ENCODE assay signal across 7 mouse cellular contexts in genomic region chr12:8772451-8773143, GRCm38 (mm10). TPM values are rescaled to one million over a fixed set of nuclear protein-coding genes. Genes with fewer than 3 reads are reported as not detected.
DNase-seq lines count a peak whose midpoint lies in the region; ATAC-seq and TF ChIP-seq lines count a peak whose summit lies in the region.

No protein-coding gene starts in this region.

- ATAC-seq in forebrain, embryonic 12.5 days (ENCODE audit: low FRiP score): peak; percentile 55
- ATAC-seq in hindbrain, embryonic 12.5 days (ENCODE audit: low FRiP score): peak; percentile 64
- peak; percentile 49 for ATAC-seq in midbrain, embryonic 16.5 days

- peaks cover 26% of the 10 kb centered on the region for H3K79me2 ChIP-seq in liver, adult 2 months (ENCODE audit: control insufficient read depth, insufficient read depth, low read length)

- no peak for TF ChIP-seq CTCF in liver, adult 2 months (IDR thresholded peaks at IDR 0.05; ENCODE audit: low read depth, low read length)

- H3K4me3 ChIP-seq in ES-E14 (ENCODE audit: insufficient read depth in 1 of 2, low read depth in 1 of 2, low read length in 2 of 2, poor library complexity in 1 of 2, severe bottlenecking in 1 of 2): peak overlapping the region; percentile 84 to 91
- peak overlapping the region; percentile 74 for H3K4me3 ChIP-seq in forebrain, embryonic 12.5 days (replicated peaks)
- peak overlapping the region; percentile 81 for H3K4me3 ChIP-seq in hindbrain, embryonic 12.5 days
- peak overlapping the region; percentile 98 for H3K4me3 ChIP-seq in liver, adult 2 months (ENCODE audit: insufficient read depth, low read depth, low read length)
- peak overlapping the region; percentile 75 for H3K4me3 ChIP-seq in midbrain, embryonic 16.5 days (ENCODE audit: low read depth, low read length)

- peak overlapping the region; percentile 92 for H3K9ac ChIP-seq in ES-E14 (ENCODE audit: insufficient read depth, low read depth, low read length, poor library complexity, severe bottlenecking)
- H3K9ac ChIP-seq in forebrain, embryonic 12.5 days: peak overlapping the region; percentile 81
- peak overlapping the region; percentile 90 for H3K9ac ChIP-seq in hindbrain, embryonic 12.5 days
- peak overlapping the region; percentile 98 for H3K9ac ChIP-seq in liver, adult 2 months (ENCODE audit: low read depth, low read length)
- H3K9ac ChIP-seq in midbrain, embryonic 16.5 days (ENCODE audit: low read depth, low read length): peak overlapping the region; percentile 80

- 0 out of 4 replicates have a peak, but pooled peaks cover 0 to 3% of the 10 kb centered on the region in 2 experiments for H3K4me1 ChIP-seq in ES-E14 (ENCODE audit: control insufficient read depth in 2 of 2, insufficient read depth in 2 of 2, low read length in 2 of 2, poor library complexity in 1 of 2)
- peaks cover 14% of the 10 kb centered on the region for H3K4me1 ChIP-seq in forebrain, embryonic 12.5 days
- peaks cover 19% of the 10 kb centered on the region for H3K4me1 ChIP-seq in hindbrain, embryonic 12.5 days
- peaks cover 33% of the 10 kb centered on the region for H3K4me1 ChIP-seq in liver, adult 2 months (ENCODE audit: control insufficient read depth, insufficient read depth, low read length)
- peaks cover 10% of the 10 kb centered on the region; the same call in 1 of the 2 replicates for H3K4me1 ChIP-seq in midbrain, embryonic 16.5 days (ENCODE audit: control insufficient read depth, insufficient read depth, low read length)

- no peak overlapping the region for H3K27ac ChIP-seq in ES-E14 (ENCODE audit: insufficient read depth, low read depth, low read length, poor library complexity, severe bottlenecking)
- peak overlapping the region; percentile 80 for H3K27ac ChIP-seq in forebrain, embryonic 12.5 days
- H3K27ac ChIP-seq in hindbrain, embryonic 12.5 days: peak overlapping the region; percentile 88
- peak overlapping the region; percentile 90 for H3K27ac ChIP-seq in liver, adult 2 months (replicated peaks; ENCODE audit: insufficient read depth, low read depth, low read length)
- peak overlapping the region; percentile 71 for H3K27ac ChIP-seq in midbrain, embryonic 16.5 days (ENCODE audit: low read length)

- WGBS in forebrain, embryonic 12.5 days: under 1% methylated on average over 50 of the region's 55 CpGs
- under 1% methylated on average over 49 of the region's 55 CpGs for WGBS in hindbrain, embryonic 12.5 days
- WGBS in liver, adult 2 months: under 1% methylated on average over 55 of the region's 55 CpGs
- 0% methylated on average over 38 of the region's 55 CpGs for WGBS in midbrain, embryonic 16.5 days

- peak overlapping the region; percentile 91 for H3K4me2 ChIP-seq in forebrain, embryonic 12.5 days
- H3K4me2 ChIP-seq in hindbrain, embryonic 12.5 days (replicated peaks): peak overlapping the region; percentile 97
- H3K4me2 ChIP-seq in midbrain, embryonic 16.5 days (ENCODE audit: low read length): peak overlapping the region; percentile 99

- in situ Hi-C loops in ES-E14 (cut with MboI; ENCODE audit: low sequenced_read_pairs in 2 of 2, unreplicated experiment in 2 of 2): loop anchor here in 1 of 2 experiments (25.0 kb wide), 1 partner anchor 240 kb away; no protein-coding TSS in a partner anchor

- H3K27me3 ChIP-seq in forebrain, embryonic 12.5 days: no peaks in the 10 kb centered on the region
- no peaks in the 10 kb centered on the region for H3K27me3 ChIP-seq in hindbrain, embryonic 12.5 days
- H3K27me3 ChIP-seq in liver, adult 2 months (ENCODE audit: control insufficient read depth, insufficient read depth, low read length): no peaks in the 10 kb centered on the region
- H3K27me3 ChIP-seq in midbrain, embryonic 16.5 days (ENCODE audit: control insufficient read depth, insufficient read depth, low read depth, low read length): no peaks in the 10 kb centered on the region

- DNase-seq in ES-E14 (ENCODE audit: low read depth, low spot score): no peak
- DNase-seq in adrenal gland, postnatal 10 days: peak; percentile 66
- DNase-seq in liver, adult 2 months (ENCODE audit: extremely low read depth, low read depth, low spot score): peak; percentile 67
- peak; percentile 24 to 28 for DNase-seq in thymus, adult 18-20 months

- H3K9me3 ChIP-seq in ES-E14 (ENCODE audit: control insufficient read depth, insufficient read depth, low read depth, low read length): no peaks in the 10 kb centered on the region
- no peaks in the 10 kb centered on the region for H3K9me3 ChIP-seq in forebrain, embryonic 12.5 days
- H3K9me3 ChIP-seq in hindbrain, embryonic 12.5 days (replicated peaks): no peaks in the 10 kb centered on the region
- no peaks in the 10 kb centered on the region for H3K9me3 ChIP-seq in midbrain, embryonic 16.5 days (replicated peaks; ENCODE audit: control insufficient read depth, low read length, poor library complexity, severe bottlenecking)

- no peak for TF ChIP-seq POLR2A in liver, adult 2 months (IDR thresholded peaks at IDR 0.05; ENCODE audit: extremely low read depth, insufficient read depth, low read length)

- H3K36me3 ChIP-seq in ES-E14 (ENCODE audit: control insufficient read depth, insufficient read depth, low read length, poor library complexity, severe bottlenecking): no peaks in the 10 kb centered on the region
- no peaks in the 10 kb centered on the region for H3K36me3 ChIP-seq in forebrain, embryonic 12.5 days (replicated peaks)
- H3K36me3 ChIP-seq in hindbrain, embryonic 12.5 days: no peaks in the 10 kb centered on the region
- no peaks in the 10 kb centered on the region for H3K36me3 ChIP-seq in liver, adult 2 months (ENCODE audit: control insufficient read depth, insufficient read depth, low read length)
- H3K36me3 ChIP-seq in midbrain, embryonic 16.5 days (ENCODE audit: control insufficient read depth, insufficient read depth, low read length): no peaks in the 10 kb centered on the region

TF ChIP-seq in ES-E14, 5 proteins besides CTCF, POLR2A, EP300 and RAD21:
- TF ChIP-seq MAFK (IDR thresholded peaks at IDR 0.05; ENCODE audit: insufficient read depth, low read depth, low read length) (no peak), HCFC1 (IDR thresholded peaks at IDR 0.05; ENCODE audit: borderline replicate concordance, insufficient read depth, low read length) (0 out of 2 replicates have a peak, but pooled peaks have one; percentile 36), ZC3H11A (IDR thresholded peaks at IDR 0.05; ENCODE audit: borderline replicate concordance, low read depth, low read length) (no peak)

RNA-seq across cellular contexts. Expression of gene Sdc1, which starts 1.5 kb away (rescaled TPM):
- 70.7 and 112 TPM in 2 replicates for total RNA-seq in ES-E14 (2012; rRNA removed)
- 10 to 100 TPM; 27.2 to 42.0 TPM for total RNA-seq in adrenal gland, postnatal 10 days (2021)
- 70.3 and 72.7 TPM in 2 replicates for polyA plus RNA-seq in forebrain, embryonic 12.5 days (2016; fragmentation: Nextera tagmentation; extraction: Ambion mirVana)
- 70.1 and 81.0 TPM in 2 replicates for polyA plus RNA-seq in hindbrain, embryonic 12.5 days (2016; fragmentation: Nextera tagmentation; extraction: Ambion mirVana)
- 164 and 316 TPM in 2 replicates for total RNA-seq in liver, adult 2 months (2014; rRNA removed)
- 321 and 421 TPM in 2 replicates for polyA plus RNA-seq in liver, adult 2 months (2012; rRNA removed)
- 16.7 and 19.0 TPM in 2 replicates for polyA plus RNA-seq in midbrain, embryonic 16.5 days (2015; fragmentation: Nextera tagmentation; extraction: Ambion mirVana)
